Mouse (Mus musculus): ENCODE measurements around the gene Scaper.

DNA sequence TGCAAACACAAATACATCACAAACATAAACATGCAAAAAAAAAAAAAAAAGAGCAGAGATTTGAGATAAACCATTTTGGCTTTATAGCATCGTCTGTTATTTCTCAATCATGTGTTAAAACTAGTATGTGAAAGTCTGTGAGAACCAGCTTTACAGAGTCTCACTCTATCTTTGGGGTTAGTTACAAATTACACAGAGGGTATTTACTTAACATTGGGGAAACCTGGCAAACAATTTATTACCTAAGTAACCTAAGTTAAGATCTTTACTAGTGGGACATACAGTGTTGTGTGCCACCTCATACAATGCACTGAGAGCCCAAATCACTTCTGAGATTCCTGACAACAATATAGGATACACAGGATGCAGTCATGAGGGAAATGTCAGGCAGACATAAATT, 428.2 kb downstream of the Scaper start:
- no peak for TF ChIP-seq E2F4 (IDR thresholded peaks at IDR 0.05; ENCODE audit: insufficient read depth)
- TF ChIP-seq USF1 (IDR thresholded peaks at IDR 0.05; ENCODE audit: low read depth): no peak
- no peak for TF ChIP-seq POLR2A (IDR thresholded peaks at IDR 0.05; ENCODE audit: insufficient read length, low read depth)
- no peak for TF ChIP-seq MYOD1 (IDR thresholded peaks at IDR 0.05; ENCODE audit: control insufficient read depth in 1 of 3, insufficient read length in 2 of 3, low read depth in 2 of 3)
- TF ChIP-seq MYOG (IDR thresholded peaks at IDR 0.05; ENCODE audit: control insufficient read depth in 1 of 3, insufficient read depth in 1 of 3, insufficient read length in 2 of 3, low read depth in 2 of 3): no peak
- TF ChIP-seq MAX (IDR thresholded peaks at IDR 0.05; ENCODE audit: low read depth): no peak
- TF ChIP-seq TCF12 (IDR thresholded peaks at IDR 0.05; ENCODE audit: insufficient read depth, poor library complexity, severe bottlenecking): no peak
- no peak for TF ChIP-seq CEBPB (IDR thresholded peaks at IDR 0.05; ENCODE audit: insufficient read depth, poor library complexity, severe bottlenecking)
- no peak for TF ChIP-seq TCF3 (IDR thresholded peaks at IDR 0.05; ENCODE audit: insufficient read length, low read depth)
- no peak for TF ChIP-seq POLR2AphosphoS2 (IDR thresholded peaks at IDR 0.05; ENCODE audit: insufficient read length, low read depth)

Data from myocyte (in vitro differentiated cells).